Mouse (Mus musculus) intestine, embryonic 15.5 days (tissue): ENCODE measurements around the gene Hsd11b2. TPM values are rescaled to one million over a fixed set of nuclear protein-coding genes. Genes with fewer than 3 reads are reported as not detected.

Experiments used
- ATAC-seq: fragments of 200-750 bp; cut with Nextera tagmentation; 2 replicates; pipeline ENCODE4 v1.8.0; 2017; ENCODE audit warnings: moderate TSS enrichment, moderate library complexity
- H3K27ac ChIP-seq: fragments of 300-500 bp; sonication (generic); 2 replicates; pipeline ENCODE4 v1.5.1; 2015; ENCODE audit warnings: mild to moderate bottlenecking, inconsistent platforms
- H3K27me3 ChIP-seq: fragments of 300-500 bp; sonication (generic); replicated peaks from 2 replicates; pipeline ENCODE4 v1.6.1; 2015; ENCODE audit warnings: inconsistent platforms
- H3K36me3 ChIP-seq: fragments of 300-500 bp; sonication (generic); 2 replicates; pipeline ENCODE4 v1.6.1; 2015; ENCODE audit warnings: inconsistent platforms
- H3K4me1 ChIP-seq: fragments of 300-500 bp; sonication (generic); replicated peaks from 2 replicates; pipeline ENCODE4 v1.6.1; 2015; ENCODE audit warnings: inconsistent platforms
- H3K4me2 ChIP-seq: fragments of 300-500 bp; sonication (generic); replicated peaks from 2 replicates; pipeline ENCODE4 v1.6.1; 2015; ENCODE audit warnings: mild to moderate bottlenecking, inconsistent platforms
- H3K4me3 ChIP-seq: fragments of 300-500 bp; sonication (generic); replicated peaks from 2 replicates; pipeline ENCODE4 v1.5.1; 2015; ENCODE audit warnings: inconsistent platforms
- H3K9ac ChIP-seq: fragments of 300-500 bp; sonication (generic); 2 replicates; pipeline ENCODE4 v1.6.1; 2015; ENCODE audit warnings: inconsistent platforms
- H3K9me3 ChIP-seq: fragments of 300-500 bp; sonication (generic); 2 replicates; pipeline ENCODE4 v1.6.1; 2016; ENCODE audit warnings: inconsistent platforms
- WGBS: fragments of 180-500 bp; shearing (Covaris S2); methylation state at CpG from one replicate; pipeline ENCODE4 v1.1.7; 2015; 5-methylcytosine and 5-hydroxymethylcytosine counted together
- polyA plus RNA-seq: library from polyadenylated mRNA; unstranded; fragments of >200 nt; fragmentation: Nextera tagmentation; extraction: Ambion mirVana; gene quantifications from 2 replicates; pipeline ENCODE4 v1.2.1, GENCODE M21; 2015

Hsd11b2 gene
- polyA plus RNA-seq, 1 experiment from 2014 or later, result 2.7 TPM

- H3K4me3 ChIP-seq, result peak overlapping the region; percentile 95
- H3K36me3 ChIP-seq, result no peaks in the 10 kb centered on the region
- peak overlapping the region; percentile 41 for H3K9ac ChIP-seq
- peak; percentile 11; the same call in 1 of the 2 replicates for ATAC-seq
- no peaks in the 10 kb centered on the region for H3K9me3 ChIP-seq
- 26% methylated on average over 27 of the region's 27 CpGs for WGBS
- no peaks in the 10 kb centered on the region for H3K27me3 ChIP-seq
- peak overlapping the region; percentile 83 for H3K4me2 ChIP-seq
- H3K4me1 ChIP-seq, result peaks cover 20% of the 10 kb centered on the region
- H3K27ac ChIP-seq, result 0 out of 2 replicates have a peak overlapping the region, but pooled peaks have one; percentile 14
Measured at GRCm38 (mm10) chr8:105566703-105567595, 48.4 kb downstream of the Hsd11b2 start.

DNA sequence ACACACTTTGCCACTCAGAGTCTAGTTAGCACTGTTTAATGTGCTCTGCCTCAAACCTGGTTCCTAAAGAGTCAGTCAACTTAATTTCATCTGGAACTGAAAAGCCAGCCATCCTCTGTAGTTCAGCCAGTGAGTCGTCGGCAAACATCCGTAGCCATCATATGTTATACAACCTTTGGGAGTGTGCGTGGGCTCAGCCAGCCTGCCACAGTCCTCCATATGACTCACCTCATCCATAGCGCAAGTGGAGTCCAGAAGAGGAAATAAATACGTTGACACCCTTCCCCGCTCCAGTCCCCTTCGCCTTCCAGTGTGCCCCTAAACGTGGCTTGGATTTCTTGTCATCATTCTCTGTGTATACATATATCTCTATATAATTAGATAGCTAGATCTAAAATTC, 53.3 kb downstream of the Hsd11b2 start:
- Histone ChIP-seq H3K27me3 (no peaks in the 10 kb centered on the region), H3K4me1 (peaks cover 4% of the 10 kb centered on the region), H3K9me3 (no peaks in the 10 kb centered on the region), H3K36me3 (no peaks in the 10 kb centered on the region), H3K4me2 (no peak overlapping the region), H3K27ac (no peak overlapping the region), H3K9ac (no peak overlapping the region), H3K4me3 (no peak overlapping the region)
- ATAC-seq, result no peak
- 87% methylated on average over 9 of the region's 9 CpGs for WGBS

GRCm38 (mm10) chr8:105573427-105573826, 54.9 kb downstream of the Hsd11b2 start:
- no peak overlapping the region for H3K4me3 ChIP-seq
- no peak overlapping the region for H3K4me2 ChIP-seq
- no peaks in the 10 kb centered on the region for H3K27me3 ChIP-seq
- H3K9me3 ChIP-seq, result no peaks in the 10 kb centered on the region
- H3K4me1 ChIP-seq, result no peaks in the 10 kb centered on the region
- H3K9ac ChIP-seq, result no peak overlapping the region
- ATAC-seq, result no peak
- no peaks in the 10 kb centered on the region for H3K36me3 ChIP-seq
- no peak overlapping the region for H3K27ac ChIP-seq

Other genes starting within 250 kb of the Hsd11b2 start
- 0.10 and 0.11 TPM in 2 replicates for gene Hsf4, start 249.0 kb upstream of the Hsd11b2 start, polyA plus RNA-seq
- 1.0 and 1.2 TPM in 2 replicates for gene Nol3, start 242.6 kb upstream of the Hsd11b2 start, polyA plus RNA-seq
- 8.3 and 8.6 TPM in 2 replicates for gene 4931428F04Rik, start 228.9 kb upstream of the Hsd11b2 start, polyA plus RNA-seq
- 8.0 and 8.7 TPM in 2 replicates for gene Exoc3l, start 222.7 kb upstream of the Hsd11b2 start, polyA plus RNA-seq
- 84.9 and 90.4 TPM in 2 replicates for gene E2f4, start 221.1 kb upstream of the Hsd11b2 start, polyA plus RNA-seq
- gene Elmo3, start 213.2 kb upstream of the Hsd11b2 start, polyA plus RNA-seq, result 18.3 and 21.2 TPM in 2 replicates
- gene Lrrc29, start 192.5 kb upstream of the Hsd11b2 start, polyA plus RNA-seq, result 1.3 and 2.3 TPM in 2 replicates
- gene Tmem208, start 192.4 kb upstream of the Hsd11b2 start, polyA plus RNA-seq, result 128 and 151 TPM in 2 replicates
- gene Fhod1, start 170.8 kb upstream of the Hsd11b2 start, polyA plus RNA-seq, result 1.3 and 1.9 TPM in 2 replicates
- gene Slc9a5, start 169.9 kb upstream of the Hsd11b2 start, polyA plus RNA-seq, result 1.4 and 1.7 TPM in 2 replicates
- 0.10 and 0.27 TPM in 2 replicates for gene Plekhg4, start 145.5 kb upstream of the Hsd11b2 start, polyA plus RNA-seq
- 0.05 TPM in 1 of 2 replicates, not detected in the other for gene Kctd19, start 105.3 kb upstream of the Hsd11b2 start, polyA plus RNA-seq
- 0.24 and 0.26 TPM in 2 replicates for gene Lrrc36, start 105.2 kb upstream of the Hsd11b2 start, polyA plus RNA-seq
- 38.1 and 39.3 TPM in 2 replicates for gene Tppp3, start 47.2 kb upstream of the Hsd11b2 start, polyA plus RNA-seq
- 20.1 and 22.6 TPM in 2 replicates for gene Zdhhc1, start 21.9 kb upstream of the Hsd11b2 start, polyA plus RNA-seq
- gene Atp6v0d1, start 47.3 kb downstream of the Hsd11b2 start, polyA plus RNA-seq, result 78.2 and 89.4 TPM in 2 replicates
- 18.4 and 18.5 TPM in 2 replicates for gene Ripor1, start 86.5 kb downstream of the Hsd11b2 start, polyA plus RNA-seq
- 96.4 and 106 TPM in 2 replicates for gene Ctcf, start 117.8 kb downstream of the Hsd11b2 start, polyA plus RNA-seq
- 0.57 and 0.88 TPM in 2 replicates for gene Agrp, start 118.6 kb downstream of the Hsd11b2 start, polyA plus RNA-seq
- 1.0 and 1.1 TPM in 2 replicates for gene Carmil2, start 167.5 kb downstream of the Hsd11b2 start, polyA plus RNA-seq
- 46.1 and 51.1 TPM in 2 replicates for gene Acd, start 182.3 kb downstream of the Hsd11b2 start, polyA plus RNA-seq
- gene Pard6a, start 182.4 kb downstream of the Hsd11b2 start, polyA plus RNA-seq, result 12.7 and 13.4 TPM in 2 replicates
- gene 4933405L10Rik, start 188.9 kb downstream of the Hsd11b2 start, polyA plus RNA-seq, result 0.13 TPM in 1 of 2 replicates, not detected in the other
- gene Enkd1, start 189.5 kb downstream of the Hsd11b2 start, polyA plus RNA-seq, result 15.8 and 17.3 TPM in 2 replicates
- 10.5 and 10.6 TPM in 2 replicates for gene Gfod2, start 239.9 kb downstream of the Hsd11b2 start, polyA plus RNA-seq